Mouse (Mus musculus) adrenal gland, postnatal 25 days (tissue): Measurements from ENCODE around the gene Dpy19l3. TPM values are rescaled to one million over a fixed set of nuclear protein-coding genes. Genes with fewer than 3 reads are reported as not detected.

Experiments used
- DNase-seq: peaks from one replicate; pipeline ENCODE4 v3.0.0; 2021; ENCODE audit warnings: mixed read lengths
- total RNA-seq: library from RNA; stranded (reverse); gene quantifications from 2 replicates; pipeline ENCODE4 v1.2.3, GENCODE M21; 2021

Dpy19l3 gene
- total RNA-seq, 1 experiment from 2014 or later = 60.8 TPM

DNA sequence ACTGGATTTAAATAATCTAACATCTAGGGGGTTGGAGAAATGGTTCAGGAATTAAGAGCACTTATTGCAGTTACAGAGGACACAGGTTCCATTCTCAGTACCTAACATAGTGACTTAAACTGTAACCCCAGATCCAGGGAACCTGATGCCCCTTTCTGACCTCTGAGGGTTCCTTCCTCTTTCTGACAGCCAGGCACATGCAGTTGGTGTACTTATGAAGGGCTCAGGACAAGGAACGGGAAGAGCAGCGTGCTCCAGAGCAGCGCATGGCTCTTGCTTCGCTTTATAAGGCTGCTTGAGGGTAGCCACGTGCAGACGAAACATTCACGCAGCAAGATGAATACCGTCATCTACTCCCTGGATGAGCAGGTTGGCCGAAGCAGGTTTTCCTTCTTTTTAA lies 3.4 kb downstream of the Dpy19l3 start:
- DNase-seq = no peak

DNA sequence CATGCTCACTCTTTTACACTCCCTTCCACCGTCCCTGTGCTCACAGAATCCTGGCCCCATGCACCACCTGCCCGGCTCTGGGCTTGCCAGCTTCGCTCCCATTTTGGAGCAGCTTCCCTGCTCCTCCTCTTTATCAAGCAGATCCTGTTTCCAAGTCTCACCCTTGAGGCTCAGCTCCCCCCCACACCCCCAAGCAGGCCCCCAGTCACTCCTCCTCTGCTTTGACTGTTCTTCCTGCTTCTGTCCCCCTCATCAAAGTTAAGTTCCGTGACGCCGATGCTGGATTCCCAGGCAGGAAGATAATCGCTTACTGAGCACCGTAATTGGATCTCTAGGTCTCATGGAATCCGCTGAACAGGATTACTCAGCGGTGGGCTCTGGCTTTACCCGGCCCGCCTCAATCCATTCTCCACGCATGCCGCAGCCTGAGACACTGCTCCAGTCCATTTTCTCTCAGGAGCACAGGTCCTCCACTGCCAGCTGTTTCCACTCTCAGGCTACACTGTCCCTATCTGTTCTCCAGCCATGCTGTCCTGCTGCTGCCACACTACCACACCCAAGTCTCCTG lies 6.8 kb downstream of the Dpy19l3 start:
- no peak for DNase-seq

DNA sequence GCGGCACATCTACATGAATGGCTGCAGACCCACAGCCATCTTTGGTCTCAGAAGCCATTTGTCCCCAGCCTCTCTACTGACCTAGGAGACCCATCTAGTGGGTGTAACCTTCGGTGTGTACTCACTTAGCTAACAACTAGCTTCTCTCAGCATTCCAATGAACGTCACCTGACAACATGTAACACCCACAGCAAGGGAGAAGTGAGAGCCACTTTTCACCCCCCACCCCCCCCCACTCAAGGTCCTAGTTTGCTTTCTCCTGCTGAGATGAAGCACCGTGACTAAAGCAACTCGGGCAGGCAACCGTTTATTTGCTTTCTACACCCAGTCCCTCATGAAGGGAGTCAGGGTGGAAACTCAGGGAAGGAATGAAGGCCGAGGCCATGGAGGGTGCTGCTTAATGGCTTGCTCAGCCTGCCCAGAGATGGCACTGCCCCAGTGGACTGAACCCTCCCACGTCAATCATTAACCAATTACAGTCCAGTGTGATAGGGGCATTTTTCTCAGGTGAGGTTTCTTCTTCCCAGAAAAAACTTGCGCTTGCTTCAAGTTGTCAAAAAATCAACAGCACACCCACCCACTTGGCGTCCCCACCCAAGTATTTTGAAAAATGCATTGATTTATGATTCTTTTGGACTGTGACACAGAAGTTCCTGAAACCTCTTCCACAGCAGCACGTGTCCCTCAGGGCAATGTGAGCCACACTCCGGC lies 7.4 kb downstream of the Dpy19l3 start:
- no peak for DNase-seq

DNA sequence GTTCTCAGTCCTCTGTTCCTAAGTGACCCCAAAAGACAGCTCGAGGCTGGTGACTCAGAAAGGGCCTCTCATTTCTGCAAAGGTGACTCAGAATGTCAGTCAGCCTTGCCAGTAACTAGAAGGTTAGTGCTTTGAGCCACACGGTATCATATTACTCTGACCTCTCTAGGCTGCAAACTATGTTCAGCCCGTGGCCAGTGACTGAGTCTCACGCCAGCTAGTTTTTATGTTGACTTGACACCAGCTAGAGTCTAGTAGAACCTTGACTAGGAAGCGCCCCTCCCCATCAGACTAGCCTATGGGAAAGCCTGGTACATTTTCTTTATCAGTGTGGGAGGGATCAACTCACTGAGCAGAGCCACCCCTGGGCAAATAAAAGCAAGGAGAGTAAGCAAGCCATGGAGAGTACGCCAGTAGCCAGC lies 9.0 kb downstream of the Dpy19l3 start:
- peak; percentile 29 for DNase-seq

DNA sequence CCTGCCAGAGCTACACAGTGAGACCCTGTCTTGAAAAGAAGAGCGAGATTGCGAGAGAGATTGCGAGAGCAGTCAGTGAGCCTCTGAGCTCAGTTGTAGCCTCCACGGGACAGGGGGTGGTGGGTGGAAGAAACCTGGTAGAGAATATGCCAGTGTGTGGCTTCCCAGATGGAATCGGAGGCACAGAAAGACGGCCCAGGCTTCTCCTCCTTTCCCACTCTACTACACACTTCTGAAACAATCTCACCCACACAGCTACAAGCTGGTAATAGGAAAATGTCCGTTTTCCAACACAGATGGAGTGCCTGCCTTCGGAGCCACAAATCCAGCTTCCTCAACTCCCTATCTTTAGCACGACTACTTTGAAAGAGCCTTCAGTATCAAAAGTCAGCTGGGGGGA lies 9.5 kb downstream of the Dpy19l3 start:
- DNase-seq = no peak

DNA sequence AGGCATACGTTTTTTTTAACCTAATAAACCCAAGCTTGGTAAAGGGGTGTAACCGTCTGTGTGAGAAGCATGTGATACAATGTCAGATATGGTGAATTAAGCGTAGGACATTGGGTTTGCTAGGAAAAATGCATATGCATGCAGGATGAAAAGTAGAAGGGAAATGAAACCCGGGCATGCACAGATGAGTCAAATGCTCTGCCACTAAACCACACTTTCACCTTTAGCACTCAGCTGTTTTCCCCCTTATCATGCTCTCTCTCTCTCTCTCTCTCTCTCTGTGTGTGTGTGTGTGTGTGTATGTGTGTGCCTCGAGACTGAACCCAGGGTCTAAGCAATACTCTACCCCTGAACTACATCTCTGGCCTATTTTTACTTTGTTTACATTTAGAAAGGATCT lies 11.9 kb downstream of the Dpy19l3 start:
- no peak for DNase-seq

DNA sequence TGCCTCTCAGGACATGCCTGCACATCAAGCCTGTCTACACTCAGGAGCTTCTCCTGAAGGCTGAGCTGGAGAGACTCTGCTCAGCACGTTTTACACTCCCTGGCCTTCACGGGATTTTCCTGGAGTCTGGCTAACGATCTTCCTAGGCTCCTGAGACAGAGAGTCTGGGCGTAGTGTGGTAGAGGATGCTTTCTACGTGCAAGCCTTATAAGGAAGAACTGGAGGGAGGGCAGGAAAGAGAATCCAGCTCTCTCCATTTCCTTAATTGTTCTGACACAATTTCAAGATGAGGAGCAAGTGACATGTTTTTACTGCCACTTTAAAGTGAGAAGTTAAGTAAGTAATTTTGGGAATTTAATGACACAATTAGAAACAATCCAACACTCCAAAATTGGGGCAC lies 12.4 kb downstream of the Dpy19l3 start:
- DNase-seq = no peak

DNA sequence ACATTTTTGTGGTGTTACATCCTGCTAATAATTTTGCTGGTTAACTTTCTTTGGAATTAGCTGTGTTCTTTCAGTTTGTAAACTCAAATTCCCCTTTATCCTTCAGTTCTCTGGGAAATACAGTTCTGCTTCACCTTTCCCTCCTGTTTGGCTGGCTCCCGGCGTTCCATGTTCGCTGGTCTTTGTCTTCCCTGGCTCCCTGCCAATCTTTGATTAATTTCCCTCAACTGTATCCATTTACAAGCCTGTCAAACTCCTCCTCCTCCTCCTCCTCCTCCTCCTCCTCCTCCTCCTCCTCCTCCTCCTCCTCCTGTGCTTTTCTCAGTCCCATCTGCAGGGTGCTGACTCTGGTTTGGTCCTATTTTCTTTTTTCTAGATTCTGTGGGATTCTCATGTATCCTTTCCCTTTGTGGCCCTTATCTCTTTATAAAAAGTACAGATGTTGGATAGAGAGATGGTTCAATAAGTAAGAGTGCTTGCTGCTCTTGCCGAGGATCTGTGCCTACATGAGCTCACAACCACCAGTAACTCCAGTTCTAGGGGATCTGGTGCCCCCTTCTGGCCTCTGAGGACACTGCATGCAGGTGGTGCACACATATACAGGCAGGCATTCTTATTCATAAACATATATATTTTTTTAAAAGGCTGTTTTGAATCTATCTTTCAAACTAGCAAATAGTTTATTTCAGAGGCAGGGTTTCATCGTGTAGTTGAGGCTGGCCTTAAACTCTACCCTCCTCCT lies 13.6 kb downstream of the Dpy19l3 start:
- DNase-seq = peak; percentile 69

DNA sequence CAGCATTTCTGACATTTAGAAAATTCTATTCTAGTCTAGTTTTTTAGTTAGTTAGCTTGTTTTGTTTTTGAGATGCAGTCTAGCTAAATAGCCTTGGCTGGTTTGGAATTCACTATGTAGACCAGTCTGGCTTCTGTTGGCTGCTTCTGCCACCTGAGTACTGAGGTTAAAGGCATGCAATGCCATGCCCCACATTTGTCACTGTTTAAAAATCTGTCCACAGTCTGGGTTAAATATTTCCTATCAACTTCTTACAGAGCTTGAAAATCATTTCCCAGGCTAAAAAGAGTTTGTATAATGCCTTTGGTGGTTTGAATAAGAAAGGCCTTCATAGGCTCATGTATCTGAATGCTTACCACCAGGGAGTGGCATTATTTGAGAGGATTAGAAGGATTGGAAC lies 15.4 kb downstream of the Dpy19l3 start:
- DNase-seq = no peak

DNA sequence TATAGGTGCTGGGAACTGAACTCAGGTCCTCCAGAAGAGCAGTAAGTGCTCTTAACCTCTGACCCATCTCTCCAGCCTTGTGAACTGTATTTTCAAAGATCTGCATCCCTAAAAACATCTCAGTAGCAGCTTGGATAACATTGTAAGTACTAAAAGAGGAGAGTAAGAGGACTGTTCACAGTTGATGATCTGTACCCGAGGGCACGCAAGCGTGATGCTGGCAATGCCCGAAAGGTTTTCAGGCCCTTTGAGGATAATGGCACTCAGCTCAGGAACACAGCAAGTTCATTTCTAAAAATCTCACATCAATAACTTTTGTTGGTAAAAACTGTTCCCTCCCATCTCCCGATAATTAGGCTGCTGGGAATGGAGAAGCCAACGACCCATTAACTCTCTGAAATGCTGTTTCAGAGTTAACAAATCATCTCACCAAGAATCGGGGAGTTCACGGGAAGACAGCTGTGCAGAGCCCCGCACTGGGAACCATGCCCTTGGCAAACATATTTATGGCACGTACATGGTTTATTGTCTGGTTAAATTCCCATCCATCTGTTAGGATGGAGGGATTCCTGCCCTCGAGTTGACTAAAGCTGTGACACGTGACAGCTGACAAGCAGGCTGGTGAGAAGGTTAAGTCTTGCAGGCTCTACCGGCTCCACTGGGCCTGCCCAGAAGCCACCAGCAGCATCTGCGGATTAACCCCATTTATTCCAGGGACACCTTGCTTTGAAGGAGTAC lies 20.8 kb downstream of the Dpy19l3 start:
- DNase-seq = no peak

DNA sequence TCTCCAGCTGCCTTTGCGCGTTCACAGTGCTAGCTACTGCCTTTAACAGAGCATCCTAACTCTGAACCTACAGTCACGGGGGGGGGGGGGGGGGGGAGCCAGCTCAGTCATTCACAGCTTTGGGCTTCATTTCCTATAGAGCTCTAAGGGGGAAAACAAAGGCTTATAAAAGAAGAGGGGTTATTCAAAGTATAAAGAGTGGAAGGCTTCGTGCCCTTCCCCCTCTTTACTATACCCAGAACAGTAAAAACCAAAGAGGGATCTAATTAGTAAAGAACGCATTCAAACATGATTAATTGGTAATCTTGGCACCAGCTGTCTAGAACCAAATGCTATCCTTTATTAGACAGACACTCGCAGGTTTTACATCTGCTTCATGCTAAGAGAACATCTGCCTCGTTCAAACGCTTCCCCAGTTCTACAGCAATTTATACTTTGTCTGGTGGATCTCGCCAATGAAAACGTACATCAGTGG lies 21.6 kb downstream of the Dpy19l3 start:
- no peak for DNase-seq

DNA sequence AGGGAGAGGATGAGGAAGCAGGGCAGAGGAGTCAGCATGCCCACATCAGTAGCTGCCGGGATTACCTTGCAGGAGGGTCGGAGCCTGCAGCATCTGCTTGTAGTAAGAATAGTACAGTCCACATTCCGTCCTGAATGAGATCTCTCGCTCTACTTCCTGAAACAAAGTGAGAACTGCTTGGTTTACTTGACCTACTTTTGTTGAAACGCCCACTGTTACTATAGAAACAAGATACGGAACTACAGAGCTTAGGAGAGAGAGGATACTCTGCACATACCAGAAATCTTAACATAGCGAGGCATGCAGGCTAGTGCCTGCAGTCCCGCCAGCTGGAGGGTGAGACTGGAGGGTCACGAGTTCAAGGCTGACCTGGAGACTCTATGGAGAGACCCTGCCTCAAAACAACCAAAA lies 24.6 kb downstream of the Dpy19l3 start:
- DNase-seq = peak; percentile 23

DNA sequence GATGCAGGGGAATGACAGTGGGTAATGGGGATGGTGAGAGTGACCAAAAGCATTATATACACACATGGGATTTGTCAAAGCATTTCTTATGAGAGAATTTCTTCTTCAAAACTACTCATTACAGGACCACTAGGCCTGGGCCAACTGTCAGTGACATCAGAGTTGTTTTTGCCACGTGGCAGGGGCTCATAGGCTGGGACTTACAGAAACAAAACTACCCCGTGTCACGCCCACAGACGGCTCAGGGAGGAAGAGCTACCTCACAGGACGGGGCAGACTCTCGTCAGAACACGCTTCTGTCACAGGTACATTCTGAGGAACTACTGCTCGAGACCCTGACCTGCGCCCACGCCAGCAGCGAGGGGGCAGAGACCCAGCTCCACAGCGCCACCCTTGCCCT lies 25.9 kb downstream of the Dpy19l3 start:
- DNase-seq = no peak

DNA sequence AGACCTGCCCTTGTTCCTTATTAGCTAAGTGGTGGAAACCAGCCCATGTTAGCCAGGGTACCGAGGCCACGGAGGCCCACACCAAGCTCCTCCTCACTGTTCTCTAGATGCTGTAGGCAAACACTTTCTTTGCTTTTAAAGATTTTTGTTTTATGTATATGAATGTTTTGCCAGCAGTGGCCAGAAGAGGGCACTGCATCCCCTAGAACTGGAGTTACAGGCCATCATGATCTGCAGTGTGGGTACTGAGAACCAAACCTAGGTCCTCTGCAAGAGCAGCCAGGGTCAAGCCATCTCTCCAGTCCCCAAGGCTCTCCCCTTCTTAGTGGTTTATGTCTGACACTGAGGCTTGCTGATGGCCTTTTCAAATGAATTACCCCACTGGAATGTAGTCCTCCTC lies 31.2 kb downstream of the Dpy19l3 start:
- DNase-seq = no peak

DNA sequence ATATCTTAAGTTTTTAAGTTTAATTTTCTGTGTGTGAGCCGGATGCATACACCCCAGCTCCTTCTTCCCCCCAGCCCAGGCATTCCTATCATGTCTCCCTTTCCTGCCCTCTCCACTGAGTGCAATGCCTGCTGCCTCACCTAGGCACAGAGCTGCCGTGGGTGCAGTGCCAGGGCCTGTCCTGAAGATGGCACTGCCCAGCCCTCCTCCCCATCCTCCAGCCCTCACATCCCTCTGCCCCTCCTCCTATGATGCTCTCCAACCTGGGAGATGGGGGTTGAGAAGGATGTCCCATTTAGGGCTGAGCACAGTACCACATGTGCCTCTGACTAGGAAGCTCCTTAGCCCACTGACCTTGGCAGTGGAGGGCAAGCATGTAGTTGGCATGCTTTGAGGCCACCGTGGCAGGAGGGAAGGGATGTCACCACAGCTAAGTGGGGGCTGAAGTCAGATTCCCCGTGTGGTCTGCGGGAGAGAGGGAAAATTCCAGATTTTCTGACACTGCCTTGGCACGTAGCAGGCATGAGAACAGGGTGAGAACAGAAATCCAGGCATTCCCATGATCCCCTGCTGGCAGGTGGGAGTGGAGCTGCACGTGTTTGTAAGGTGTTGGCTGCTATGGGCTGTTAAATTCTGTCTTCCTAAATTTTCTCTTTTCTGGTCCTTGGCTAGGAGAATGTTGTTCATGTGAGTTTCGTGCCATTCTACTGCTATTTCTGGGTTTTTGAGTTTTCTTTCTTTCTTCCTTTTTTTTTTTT lies 35.7 kb downstream of the Dpy19l3 start:
- DNase-seq = no peak

DNA sequence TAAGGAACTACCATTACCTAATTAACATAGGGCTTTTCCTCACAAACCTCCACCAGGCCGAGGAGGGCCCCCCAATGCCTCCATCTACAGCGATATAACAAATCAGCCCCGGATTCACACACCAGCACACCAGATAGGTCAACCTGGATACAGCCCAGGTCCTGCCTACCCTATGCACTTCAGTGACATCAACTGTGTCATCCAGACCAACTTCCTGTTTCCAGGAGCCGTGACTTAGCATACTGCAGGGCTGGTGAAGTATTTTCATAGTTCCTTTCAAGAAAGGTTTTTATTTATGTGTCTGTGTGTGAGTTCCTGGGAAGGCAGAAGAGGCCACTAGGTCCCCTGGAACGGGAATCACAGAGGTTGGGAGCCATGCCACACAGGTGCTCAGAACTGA lies 43.9 kb downstream of the Dpy19l3 start:
- no peak for DNase-seq

DNA sequence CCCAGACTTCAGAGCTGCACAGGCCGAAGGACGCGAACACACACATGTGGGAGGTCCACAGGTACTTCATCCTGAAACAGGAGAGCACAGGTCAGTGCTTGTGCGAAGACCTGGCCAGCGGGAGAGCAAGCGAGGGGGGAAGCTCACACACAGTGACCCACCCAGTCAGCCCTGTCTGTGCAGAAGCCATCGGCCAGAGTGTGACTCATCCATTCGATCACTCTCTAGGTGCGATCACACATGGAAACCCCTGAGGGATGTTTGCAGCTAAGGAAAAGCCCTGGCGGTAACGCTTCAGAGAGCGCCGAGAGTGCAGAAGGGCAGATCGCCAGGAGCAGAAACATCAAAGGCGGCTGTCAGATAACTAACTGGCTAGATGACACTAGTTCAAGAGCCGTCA lies 46.2 kb downstream of the Dpy19l3 start:
- DNase-seq = no peak

DNA sequence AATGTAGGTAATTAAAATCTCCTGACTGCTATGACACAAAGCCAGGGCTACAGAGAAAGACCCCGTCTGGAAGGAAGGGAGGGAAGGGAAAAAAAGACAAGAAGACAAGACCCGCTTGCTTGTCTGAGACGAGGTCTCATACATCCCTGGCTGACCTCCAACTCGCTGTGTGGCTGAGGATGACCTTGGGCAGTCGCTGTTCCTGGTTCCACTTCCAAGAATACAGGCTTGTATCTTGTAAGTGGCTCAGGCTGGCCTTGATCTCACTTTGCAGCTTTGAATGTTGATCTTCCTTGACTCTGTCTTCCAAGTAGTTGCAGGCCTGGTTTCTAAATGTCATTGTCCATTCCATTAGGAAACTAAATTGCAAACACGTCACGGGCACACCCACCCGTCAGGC lies 55.2 kb downstream of the Dpy19l3 start:
- peak; percentile 61 for DNase-seq

DNA sequence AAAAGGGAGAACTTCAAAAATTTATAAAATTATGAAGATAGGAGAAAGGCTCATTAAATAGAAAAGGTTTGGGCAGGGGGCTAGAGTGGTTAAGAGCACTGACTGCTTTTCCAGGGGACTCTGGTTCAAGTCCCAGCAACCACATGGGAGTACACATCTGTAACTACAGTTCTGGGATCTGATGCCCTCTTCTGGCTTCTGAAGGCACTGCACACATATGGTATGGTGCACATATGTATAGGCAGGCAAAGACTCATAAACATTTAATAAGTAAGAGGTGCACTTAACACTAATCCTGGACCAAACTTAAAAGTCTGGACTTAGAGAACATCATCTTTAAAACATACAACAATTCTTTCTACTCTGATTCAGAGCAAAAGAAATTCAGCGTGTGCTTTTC lies 56.2 kb downstream of the Dpy19l3 start:
- no peak for DNase-seq

DNA sequence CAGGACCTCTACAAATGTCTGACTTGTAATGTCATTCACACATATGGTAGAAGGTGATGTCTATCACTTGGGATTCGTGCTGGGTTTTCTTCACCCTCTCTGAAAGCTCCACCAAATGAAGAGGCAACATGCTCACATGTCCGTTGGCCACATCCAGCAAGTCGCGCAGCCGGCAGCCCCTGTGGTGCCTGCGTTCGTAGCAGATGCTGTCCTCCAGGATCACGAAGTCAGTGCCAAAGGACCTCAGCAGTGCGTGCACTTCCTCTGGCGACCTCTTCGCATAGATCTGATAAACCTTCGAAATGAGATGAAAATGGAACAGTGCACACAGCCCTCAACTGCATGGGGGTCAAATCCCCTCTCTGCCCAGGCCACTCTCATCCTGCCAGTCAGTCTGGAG lies 61.6 kb downstream of the Dpy19l3 start:
- no peak for DNase-seq

DNA sequence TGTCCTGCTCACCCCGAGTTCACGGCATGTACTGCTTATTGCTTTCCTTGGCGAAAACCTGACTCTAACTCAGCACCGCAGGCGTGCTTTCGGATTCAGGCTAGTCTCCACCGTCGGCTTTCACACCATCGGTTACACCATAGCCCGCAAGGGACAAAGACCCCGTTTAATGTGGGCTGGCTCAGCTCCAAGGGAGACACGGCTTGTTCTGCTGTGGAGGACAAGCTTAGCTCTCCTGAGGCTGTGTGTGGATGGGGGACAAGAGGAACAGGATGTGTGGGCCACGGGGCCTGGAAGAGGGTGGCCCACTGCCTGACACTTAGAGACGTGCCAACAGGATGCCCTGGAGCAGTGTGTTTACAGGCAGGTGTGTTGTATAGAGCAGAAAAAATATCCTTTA lies 62.1 kb downstream of the Dpy19l3 start:
- DNase-seq = no peak

DNA sequence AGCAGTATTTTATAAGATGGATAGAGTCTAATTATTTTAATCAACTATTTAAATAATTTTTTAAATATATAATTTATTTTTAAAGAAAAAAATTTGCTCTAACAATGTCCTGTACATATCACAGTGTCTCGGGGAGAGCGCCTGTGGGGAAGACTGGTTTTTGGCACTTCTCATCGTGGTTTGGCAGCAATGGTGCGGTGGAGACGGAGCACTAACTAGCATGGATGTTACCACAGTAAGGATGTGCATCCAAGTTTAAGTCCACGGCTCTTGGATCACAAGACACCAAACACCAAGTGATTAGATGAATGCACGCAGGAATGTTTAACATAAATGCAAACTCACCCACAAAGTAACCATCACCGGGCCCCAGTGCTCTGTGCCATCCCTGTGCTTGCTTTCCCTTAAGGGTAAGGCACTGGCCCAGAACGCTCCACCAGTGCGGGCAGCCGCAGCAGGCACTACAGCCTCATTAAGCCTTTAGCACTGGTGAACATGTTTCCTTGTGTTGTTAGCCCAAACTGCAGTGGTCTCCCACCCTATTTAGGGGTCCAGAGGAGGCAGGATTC lies 65.4 kb downstream of the Dpy19l3 start:
- no peak for DNase-seq
